Mouse (Mus musculus): ENCODE data around the gene Cacna1c. TPM values are rescaled to one million over a fixed set of nuclear protein-coding genes. Genes with fewer than 3 reads are reported as not detected.

Cacna1c gene
- total RNA-seq, 2 experiments from 2014 or later = 201 to 225 TPM

DNA sequence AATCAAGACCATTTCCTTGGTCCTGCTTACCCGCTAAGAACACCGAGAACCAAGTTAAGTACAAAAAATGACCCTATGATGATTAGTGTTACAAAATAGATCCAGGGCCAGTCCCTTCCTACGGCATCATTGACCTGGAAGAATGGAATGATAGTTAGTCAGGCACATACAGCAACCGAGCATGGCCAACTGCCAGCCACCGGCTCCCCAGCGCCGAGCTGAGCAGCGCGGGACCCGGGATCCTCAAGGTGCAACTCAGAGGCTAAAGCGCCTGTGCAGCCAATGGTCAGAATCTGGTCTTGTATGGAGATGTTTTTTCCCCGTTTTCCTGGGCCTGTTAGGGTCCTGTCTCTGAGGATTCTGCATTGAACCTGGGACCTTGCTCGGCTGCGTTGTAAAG is 454.4 kb downstream of the Cacna1c start:
- no peak for DNase-seq

DNA sequence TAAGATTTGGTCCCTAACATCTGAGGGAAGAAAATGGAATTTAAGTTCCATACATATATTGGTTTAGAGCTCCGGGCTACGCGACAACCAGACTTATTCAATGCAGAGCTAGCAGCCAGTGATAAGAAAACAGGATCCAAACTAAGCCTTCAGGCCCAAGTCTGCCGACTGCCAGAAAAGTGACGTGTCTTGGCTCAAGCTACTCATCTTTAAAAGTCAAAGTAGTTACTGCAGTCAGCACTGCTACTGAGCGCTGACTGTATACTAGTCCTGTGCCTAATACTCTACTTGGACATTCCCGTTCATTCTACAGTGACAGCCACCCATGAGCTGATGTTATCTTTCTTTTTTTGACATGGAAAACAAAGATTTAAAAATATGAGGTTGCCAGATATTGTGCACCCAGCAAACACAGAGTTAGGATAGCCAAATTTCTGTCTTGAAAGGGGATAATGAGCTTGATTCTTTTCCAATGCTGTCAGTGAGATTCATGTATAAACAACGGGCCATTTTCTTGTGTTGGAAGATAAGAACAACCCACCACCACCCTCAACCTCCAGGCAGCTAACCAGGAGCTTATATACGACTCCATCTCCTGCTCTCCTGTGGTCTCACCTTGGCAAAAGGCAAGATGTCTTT is 456.1 kb downstream of the Cacna1c start:
- peak; percentile 74 to 75 for DNase-seq

DNA sequence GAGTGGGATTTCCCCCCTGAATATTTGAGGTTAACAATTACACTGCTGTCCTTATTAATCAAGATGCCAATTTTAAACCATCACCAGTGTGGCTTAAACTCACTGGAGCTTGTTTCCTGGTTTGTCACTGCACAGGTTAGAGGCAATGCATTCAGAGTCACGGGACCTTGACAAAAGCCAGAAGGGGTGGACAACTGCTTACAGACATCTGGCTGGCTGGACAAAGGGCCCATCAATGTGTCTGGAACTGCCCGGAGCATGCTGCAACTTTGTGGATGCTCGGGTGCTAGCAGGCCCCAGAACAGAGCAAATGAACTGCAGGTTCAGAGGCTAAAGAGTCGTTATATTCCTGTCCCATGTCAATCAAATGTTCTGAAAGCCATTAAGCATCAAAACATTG is 456.9 kb downstream of the Cacna1c start:
- peak in 1 of 2 experiments; percentile 18 for DNase-seq

GRCm38 (mm10) chr6:118738656-118739055 is 457.6 kb downstream of the Cacna1c start:
- peak in 1 of 2 experiments; percentile 18 for DNase-seq

GRCm38 (mm10) chr6:118737078-118737477 is 459.1 kb downstream of the Cacna1c start:
- DNase-seq = no peak

GRCm38 (mm10) chr6:118736491-118736890 is 459.7 kb downstream of the Cacna1c start:
- no peak for DNase-seq

- no peak for DNase-seq
Measured at GRCm38 (mm10) chr6:118735145-118735544, 461.1 kb downstream of the Cacna1c start.

GRCm38 (mm10) chr6:118731937-118732336 is 464.3 kb downstream of the Cacna1c start:
- DNase-seq = no peak

DNA sequence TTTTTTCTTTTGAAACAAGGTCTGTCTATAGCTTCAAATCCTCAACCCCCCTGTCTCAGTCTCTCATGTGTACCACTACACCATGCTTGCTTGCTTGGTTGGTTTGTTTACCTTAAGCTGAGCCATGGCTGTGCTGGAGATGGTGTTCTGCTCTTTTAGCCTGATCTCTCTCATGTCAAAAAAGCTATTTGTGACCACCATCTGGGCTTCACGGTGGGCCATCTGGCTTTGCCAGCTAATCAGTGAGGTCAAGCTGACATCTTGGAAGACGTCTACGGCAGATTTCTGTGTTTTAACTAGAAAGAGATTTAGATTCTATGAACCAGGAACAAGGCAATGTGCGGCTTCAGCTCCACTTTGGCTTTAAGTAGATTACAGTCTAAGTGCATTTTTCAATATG is 471.3 kb downstream of the Cacna1c start:
- no peak for DNase-seq

DNA sequence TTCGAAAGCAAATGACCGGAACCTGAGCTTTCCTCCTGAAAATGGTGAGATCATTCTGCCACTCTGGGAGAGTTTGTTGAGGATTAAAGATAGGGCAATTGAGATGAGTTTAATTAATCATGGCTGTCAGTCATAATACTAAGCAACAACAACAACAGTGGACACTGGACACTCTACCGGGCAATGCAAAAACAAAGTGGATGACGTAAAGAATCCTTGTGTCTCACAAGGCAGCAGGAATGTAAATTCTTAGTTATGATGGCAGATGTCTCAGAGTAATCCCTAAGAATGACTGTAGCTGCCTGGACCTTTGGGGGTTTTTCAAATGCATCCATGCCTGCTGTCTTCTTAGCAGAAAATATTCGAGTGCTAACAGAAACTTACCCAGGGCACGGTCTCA is 471.8 kb downstream of the Cacna1c start:
- no peak for DNase-seq

DNA sequence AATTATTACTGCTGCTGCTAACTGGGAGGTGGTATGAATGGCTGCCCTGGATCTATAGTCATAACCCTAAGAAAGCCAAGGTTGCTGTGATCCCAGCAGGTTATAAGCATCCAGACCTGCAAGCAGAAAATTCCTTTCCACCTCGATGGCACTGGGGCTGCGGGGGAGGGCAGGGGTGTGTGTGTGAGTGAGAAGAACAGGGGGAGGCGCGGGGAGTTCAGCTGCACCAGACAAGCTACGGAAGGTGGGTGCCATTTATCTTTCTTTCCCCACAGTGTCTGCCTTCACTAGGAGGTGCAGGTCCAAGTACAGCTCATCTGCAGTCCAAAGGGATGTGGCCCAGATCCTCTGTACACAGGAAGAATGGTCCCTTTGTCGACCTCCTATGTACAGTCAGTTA is 473.9 kb downstream of the Cacna1c start:
- no peak for DNase-seq

GRCm38 (mm10) chr6:118719486-118719885 is 476.7 kb downstream of the Cacna1c start:
- no peak for DNase-seq

DNA sequence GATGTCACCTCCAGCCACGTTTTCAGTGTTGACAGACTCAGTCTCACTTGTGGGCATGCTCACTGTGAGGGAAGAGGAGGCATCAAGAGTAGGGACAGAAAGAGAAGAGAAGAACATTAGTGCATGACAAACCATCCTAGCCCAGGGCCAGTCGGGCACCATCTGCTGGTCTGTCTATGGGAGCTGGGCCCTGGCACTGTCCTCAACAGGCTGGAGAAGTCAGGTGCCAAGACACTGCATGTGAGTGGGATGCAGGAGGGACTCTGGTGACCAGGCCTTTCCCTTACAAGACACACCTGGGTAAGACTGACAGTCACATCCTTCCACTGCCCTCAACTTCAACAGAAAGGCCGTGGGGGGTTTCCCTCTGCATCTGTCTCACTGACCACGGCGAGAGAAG is 482.9 kb downstream of the Cacna1c start:
- no peak for DNase-seq

GRCm38 (mm10) chr6:118711677-118712322 is 484.4 kb downstream of the Cacna1c start:
- no peak for DNase-seq

- DNase-seq = no peak
Measured at GRCm38 (mm10) chr6:118707066-118707465, 489.2 kb downstream of the Cacna1c start.

- no peak for DNase-seq
Measured at GRCm38 (mm10) chr6:118705840-118706239, 490.4 kb downstream of the Cacna1c start.

DNA sequence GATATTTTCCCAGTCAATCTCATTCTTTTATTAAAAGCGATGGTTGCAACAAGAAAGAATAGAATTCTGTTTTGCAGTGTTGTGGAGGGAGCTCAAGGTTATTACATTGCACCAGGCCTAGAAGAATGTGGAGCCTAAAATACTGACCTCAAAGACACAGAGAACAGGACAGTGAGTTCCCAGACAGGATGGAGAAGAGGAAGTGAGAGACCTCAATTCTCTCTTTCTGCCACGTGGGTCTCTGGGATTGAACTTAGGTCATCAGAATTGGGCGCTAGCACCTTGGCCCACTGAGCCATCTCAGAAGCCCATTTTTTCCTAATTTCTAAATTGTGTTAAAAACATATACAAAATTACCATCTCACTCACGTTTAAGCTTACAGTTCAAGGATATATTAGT is 501.6 kb downstream of the Cacna1c start:
- DNase-seq = peak in 1 of 2 experiments; percentile 28

GRCm38 (mm10) chr6:118689447-118689846 is 506.8 kb downstream of the Cacna1c start:
- no peak for DNase-seq

DNA sequence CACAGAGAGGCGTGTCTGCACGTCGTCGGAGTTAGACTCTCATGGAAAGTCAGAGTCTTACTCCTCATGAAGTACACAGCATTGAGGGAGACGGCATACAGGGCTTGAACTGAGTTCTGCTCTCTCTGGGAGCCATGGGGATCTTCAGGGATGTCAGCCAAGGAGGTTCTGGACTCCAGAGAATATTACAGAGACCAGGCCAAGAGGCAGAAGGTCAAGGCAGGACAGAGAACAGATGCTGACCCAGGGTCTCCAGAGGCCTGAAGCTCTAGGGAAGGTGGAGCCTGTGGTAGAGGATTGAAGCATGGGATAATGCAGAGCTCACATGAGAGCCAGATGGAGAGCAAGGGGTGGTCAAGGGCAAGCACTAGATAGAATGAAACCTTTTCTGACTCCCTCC is 507.4 kb downstream of the Cacna1c start:
- DNase-seq = peak; percentile 20 to 61

DNA sequence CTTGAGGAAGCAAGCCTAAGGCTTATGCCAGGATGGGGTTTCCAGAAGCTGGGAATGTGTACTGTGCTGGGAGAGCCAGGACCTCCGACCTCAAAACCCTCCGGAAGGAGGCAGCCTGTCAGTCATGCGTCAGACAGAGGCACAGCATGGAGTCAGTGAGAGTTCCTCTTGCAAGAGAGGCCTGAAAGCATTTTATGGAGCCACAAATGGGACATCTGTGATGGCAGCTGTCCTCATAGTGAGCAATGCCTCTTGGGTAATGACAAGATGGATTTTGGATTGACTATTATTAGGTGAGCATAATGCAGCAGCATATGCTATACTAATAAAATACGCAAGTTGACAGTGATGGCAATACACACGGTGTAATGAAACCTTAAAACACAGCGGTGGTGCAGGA is 515.4 kb downstream of the Cacna1c start:
- DNase-seq = no peak

DNA sequence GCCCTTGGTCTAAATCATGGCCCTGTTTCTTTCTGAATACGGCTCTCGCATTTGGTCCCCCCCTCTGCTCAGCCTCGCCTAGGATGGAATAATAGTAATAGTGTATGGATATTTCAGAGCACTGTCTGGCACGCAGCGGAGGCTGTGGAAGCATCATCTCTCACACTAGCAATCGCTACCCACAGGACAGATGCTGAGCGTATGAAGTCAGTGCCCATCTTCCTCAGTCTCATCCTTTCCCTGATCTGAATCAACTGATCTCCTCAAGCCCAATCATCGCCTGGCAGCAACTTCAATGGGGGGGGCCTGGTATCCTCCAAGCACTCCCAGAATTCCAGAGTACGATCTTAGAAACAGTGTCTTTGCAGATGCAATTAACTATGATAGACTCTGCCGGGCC is 518.2 kb downstream of the Cacna1c start:
- DNase-seq = no peak

DNA sequence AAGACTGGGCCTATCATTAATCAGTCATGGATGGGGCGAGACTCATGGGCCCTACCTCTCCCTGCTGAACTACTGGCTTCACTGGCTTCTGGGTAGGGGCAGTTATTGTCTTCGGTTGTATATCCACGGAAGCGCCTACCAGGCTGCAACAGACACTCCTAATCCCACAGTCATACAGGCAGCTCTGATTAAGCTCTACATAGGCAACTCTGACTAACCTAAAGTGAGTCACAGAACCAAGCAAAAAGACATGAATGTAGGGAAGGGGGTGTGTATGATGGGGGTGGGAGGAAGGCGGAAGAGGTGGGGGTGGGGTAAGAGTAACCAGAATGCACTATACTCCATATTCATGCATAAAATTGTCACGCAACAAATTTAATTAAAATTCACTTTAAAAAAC is 518.9 kb downstream of the Cacna1c start:
- no peak for DNase-seq

DNA sequence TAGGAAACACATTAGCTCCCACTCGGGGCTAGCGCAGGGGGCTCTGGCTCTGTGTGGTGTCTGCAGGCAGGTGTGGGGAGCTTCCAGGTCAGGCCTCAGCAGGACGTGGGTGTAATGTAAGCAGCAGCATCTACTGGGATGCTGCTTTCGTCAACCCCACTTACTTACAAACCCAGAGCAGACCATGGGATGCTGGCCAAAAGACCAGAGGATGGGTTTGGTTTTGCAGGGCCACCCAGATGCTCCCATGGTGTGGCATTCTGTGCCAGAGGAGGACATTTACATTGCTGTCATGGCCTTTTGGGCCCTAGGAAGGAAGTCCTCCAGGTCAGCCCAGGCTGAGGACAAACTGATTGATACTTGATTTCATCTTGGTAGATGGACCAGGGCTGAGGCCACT is 521.4 kb downstream of the Cacna1c start:
- no peak for DNase-seq
